Mouse (Mus musculus): ENCODE measurements around the gene Zfp423.

The Zfp423 gene

DNA sequence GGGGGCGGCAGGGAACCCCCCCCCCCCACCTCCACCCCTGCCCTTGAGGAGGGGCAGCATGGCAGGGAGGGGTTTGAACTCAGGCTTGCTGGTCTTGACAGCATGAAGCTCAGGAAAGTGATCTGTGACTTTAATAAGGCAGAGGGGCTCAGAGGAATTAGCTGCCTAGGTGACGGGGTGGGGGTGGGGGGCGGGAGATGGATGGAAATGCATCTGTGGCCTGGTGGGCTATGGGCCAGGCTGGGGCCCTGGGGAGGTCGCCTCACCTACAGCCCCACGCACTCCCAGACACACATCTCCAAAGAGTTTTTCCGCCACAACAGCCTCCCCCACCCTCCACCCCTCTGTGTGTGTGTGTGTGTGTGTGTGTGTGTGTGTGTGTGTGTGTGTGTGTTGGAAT is 122.1 kb downstream of the Zfp423 start:
- in situ Hi-C loops (cut with MboI, MseI) = loop anchor here (10.0 kb wide), 1 partner anchor 418 kb away; no protein-coding TSS in a partner anchor

GRCm38 (mm10) chr8:87836866-87837265 is 122.5 kb downstream of the Zfp423 start:
- in situ Hi-C loops (cut with MboI, MseI) = loop anchor here (10.0 kb wide), 1 partner anchor 418 kb away; no protein-coding TSS in a partner anchor

DNA sequence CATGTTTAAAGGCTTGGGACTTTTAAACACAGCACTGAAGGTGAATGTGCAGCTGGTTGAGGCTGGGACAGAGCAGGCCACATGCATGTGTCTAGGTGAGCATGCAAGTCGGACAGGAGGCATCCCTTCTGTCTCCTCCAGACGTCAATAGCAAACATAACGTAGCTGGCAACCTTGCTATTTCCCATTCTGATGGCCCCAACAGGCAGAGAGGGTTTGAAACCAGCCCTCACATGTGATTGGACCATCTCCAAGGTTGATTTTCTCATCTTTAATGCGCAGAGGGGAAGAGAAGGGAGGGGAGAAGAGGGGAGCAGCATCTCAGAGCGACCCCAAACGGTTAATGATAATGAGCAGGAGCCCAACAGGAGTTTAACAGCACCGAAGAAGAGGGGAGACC is 123.5 kb downstream of the Zfp423 start:
- in situ Hi-C loops (cut with MboI, MseI) = loop anchor here (10.0 kb wide), 1 partner anchor 419 kb away; no protein-coding TSS in a partner anchor

GRCm38 (mm10) chr8:87835411-87835821 is 124.0 kb downstream of the Zfp423 start:
- in situ Hi-C loops (cut with MboI, MseI) = loop anchor here (10.0 kb wide), 1 partner anchor 419 kb away; no protein-coding TSS in a partner anchor

DNA sequence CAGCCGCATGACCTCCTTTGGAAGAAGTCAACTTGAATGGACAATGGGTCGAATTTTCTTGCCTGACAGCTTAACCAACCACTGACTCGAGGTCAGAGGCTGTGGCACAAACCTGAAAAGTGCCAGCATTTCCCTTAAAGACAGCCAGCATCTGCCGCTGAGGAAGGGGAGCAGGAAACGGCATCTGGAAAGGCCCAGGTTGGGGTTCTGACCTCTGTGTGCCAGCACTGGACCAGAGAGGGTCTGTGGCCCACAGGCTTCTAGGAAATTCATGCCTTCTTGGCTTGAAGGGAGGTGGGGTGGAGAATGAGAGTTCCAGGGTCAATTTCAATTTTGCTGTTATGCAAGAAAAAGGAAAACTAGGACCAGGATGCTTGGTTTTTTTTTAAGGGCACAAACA is 124.7 kb downstream of the Zfp423 start:
- in situ Hi-C loops (cut with MboI, MseI) = loop anchor here (10.0 kb wide), 1 partner anchor 420 kb away; no protein-coding TSS in a partner anchor

DNA sequence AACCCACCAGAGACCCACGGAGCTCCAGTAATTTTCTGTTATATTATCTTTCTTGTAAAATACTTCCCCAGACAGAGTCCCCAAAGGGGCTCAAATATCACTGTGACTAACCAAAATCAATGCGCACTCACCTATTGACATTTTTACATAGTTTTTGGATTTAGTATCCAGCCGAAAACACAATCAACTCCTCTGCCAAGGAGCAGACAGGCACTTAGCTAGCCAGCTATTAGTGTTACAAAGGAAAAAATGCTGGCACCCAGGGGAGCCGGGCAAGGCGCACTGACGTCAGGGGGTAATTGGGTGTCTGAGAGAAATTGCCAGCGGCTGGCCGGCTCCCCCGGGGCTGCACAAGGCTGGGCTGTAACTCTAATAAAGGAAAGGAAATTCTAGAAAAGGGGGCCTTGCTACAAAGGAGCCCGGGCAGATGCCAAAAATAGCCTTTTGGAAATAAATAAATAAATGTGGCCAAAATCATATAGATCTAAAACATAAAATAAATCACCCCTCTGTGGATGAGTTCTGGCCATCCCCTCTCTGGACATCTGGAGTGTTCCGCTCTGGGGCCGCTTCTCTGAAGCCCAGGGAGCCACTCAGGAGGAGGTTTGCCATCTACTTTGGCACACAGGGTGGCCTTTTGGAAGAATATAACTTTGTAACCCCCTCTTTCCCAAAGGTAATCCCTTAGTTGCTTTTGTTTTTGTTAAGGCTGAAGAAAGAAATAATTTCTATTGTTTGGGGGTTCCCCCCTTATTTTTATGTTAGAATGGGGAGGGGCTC is 125.4 kb downstream of the Zfp423 start:
- in situ Hi-C loops (cut with MboI, MseI) = loop anchor here (10.0 kb wide), 1 partner anchor 421 kb away; no protein-coding TSS in a partner anchor

GRCm38 (mm10) chr8:87833339-87833738 is 126.1 kb downstream of the Zfp423 start:
- in situ Hi-C loops (cut with MboI, MseI) = loop anchor here (10.0 kb wide), 1 partner anchor 421 kb away; no protein-coding TSS in a partner anchor

GRCm38 (mm10) chr8:87832381-87833325 is 126.7 kb downstream of the Zfp423 start:
- in situ Hi-C loops (cut with MboI, MseI) = loop anchor here (10.0 kb wide), 1 partner anchor 422 kb away; no protein-coding TSS in a partner anchor

- in situ Hi-C loops (cut with MboI, MseI) = loop anchor here (10.0 kb wide), 1 partner anchor 423 kb away; no protein-coding TSS in a partner anchor
Measured at GRCm38 (mm10) chr8:87831567-87831966, 127.8 kb downstream of the Zfp423 start.

- in situ Hi-C loops (cut with MboI, MseI) = loop anchor here (10.0 kb wide), 1 partner anchor 424 kb away; no protein-coding TSS in a partner anchor
Measured at GRCm38 (mm10) chr8:87831116-87831515, 128.3 kb downstream of the Zfp423 start.

DNA sequence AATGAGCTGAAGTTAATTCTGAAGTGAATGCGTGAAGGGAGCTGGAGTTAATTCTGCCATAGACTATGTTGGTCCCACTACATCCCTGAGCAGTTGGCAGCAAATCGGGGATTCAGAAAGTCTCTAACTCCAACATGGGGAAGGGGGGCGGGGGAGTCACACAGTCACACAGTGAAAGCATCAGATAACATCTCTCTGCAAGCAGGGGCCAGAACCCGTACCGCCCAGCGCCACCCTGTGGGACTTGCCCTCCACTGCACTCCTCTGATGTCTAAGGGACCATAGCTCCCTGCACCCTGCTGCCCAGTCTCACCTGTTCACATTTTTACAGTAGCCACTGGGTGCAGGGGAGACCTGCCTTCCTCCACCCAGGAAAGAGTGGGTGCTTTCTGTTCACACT is 129.2 kb downstream of the Zfp423 start:
- in situ Hi-C loops (cut with MboI, MseI) = loop anchor here (10.0 kb wide), 1 partner anchor 425 kb away; no protein-coding TSS in a partner anchor

DNA sequence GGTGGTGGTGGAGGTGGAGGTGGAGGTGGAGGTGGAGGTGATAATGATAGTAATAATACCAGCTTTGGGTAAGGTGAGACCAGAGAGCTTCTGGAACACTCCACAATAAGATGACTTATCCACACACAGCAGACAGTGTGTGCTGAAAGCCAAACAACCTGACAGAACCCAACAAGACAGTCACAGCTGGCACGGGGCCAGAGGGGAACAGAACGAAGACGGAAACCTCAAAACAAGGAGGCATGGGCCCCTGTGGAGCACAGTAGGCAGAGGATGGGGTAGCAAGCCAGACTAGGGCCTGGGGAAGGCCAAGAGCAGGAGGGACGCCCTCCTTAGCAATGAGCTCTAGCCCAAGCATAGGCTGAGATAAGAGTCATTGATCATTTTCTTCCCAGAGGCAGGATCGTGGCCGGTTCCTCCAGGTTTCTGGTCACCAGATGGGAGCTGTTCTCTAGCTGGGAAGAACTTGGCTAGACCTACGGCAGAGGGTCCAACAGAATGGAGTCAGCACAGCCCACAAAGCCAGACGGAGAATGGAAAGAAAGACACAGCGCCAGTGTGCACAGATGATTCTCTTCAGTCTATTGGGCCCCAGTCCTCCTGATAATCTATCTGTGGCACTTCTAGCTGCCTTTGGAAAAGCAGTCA is 133.3 kb downstream of the Zfp423 start:
- in situ Hi-C loops (cut with MboI, MseI) = loop anchor here (5.0 kb wide), 1 partner anchor 104 kb away; no protein-coding TSS in a partner anchor

GRCm38 (mm10) chr8:87823172-87823571 is 136.2 kb downstream of the Zfp423 start:
- in situ Hi-C loops (cut with MboI, MseI) = no loop called here

GRCm38 (mm10) chr8:87822690-87823089 is 136.7 kb downstream of the Zfp423 start:
- in situ Hi-C loops (cut with MboI, MseI) = no loop called here

DNA sequence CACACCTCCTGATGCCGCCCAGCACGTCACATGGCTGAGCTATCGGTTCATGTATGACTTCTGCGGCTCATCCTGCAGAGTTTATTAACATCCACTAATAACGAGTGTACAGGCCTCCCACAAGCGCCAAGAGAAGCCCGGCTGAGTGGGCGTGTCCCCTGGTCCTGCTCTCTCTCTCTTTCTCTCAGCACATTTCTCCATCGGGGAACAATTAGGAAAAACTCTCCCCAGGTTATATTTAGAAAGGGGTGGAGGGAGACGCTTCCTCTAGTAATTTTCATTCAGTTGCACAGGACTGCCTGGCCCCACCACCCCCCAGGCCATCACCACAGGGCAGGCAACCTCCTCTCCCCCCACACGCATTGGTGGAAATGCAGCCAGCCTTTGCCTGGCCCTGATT is 137.2 kb downstream of the Zfp423 start:
- in situ Hi-C loops (cut with MboI, MseI) = no loop called here

GRCm38 (mm10) chr8:87821655-87822054 is 137.7 kb downstream of the Zfp423 start:
- in situ Hi-C loops (cut with MboI, MseI) = no loop called here

GRCm38 (mm10) chr8:87819263-87819662 is 140.1 kb downstream of the Zfp423 start:
- in situ Hi-C loops (cut with MboI, MseI) = no loop called here

- in situ Hi-C loops (cut with MboI, MseI) = no loop called here
Measured at GRCm38 (mm10) chr8:87818506-87818905, 140.9 kb downstream of the Zfp423 start.

DNA sequence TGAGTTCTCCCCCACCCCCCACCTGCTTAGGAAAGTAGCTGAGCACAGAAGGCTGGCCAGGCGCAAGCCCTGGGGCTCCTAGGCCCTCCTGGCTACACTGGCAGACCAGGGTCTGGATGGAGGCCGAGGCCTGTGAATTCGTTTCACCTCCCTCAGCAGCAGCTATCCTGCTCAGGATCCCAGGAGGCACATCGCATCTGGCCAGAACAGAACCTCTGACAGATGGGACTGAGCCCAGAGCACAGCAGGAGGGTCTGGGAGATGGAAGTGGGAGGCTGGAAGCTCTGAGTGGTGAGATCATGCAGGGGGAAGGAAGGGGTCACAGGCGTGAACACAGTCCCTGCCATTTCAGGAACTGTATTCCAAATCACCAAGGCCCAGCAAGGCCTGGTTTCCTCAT is 143.3 kb downstream of the Zfp423 start:
- in situ Hi-C loops (cut with MboI, MseI) = no loop called here

DNA sequence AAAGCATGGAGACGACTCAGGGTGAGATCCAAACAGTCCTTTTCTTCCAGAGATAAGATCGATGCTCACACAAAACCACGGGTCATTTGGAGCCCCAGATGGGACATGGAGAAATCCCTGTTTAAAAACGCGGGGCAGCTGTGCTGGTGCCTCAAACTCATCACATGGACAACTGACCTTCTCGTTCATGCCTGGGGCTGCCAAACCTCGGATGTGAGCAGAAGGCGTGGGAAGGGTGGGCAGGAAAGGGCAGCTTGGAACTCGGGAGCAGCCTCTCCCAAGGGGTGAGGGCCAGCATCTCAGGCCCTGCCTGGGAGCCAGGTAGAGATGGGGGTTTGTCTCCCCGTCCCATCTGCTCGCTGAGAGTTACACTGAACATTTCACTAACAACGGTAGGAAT is 146.7 kb downstream of the Zfp423 start:
- in situ Hi-C loops (cut with MboI, MseI) = no loop called here

DNA sequence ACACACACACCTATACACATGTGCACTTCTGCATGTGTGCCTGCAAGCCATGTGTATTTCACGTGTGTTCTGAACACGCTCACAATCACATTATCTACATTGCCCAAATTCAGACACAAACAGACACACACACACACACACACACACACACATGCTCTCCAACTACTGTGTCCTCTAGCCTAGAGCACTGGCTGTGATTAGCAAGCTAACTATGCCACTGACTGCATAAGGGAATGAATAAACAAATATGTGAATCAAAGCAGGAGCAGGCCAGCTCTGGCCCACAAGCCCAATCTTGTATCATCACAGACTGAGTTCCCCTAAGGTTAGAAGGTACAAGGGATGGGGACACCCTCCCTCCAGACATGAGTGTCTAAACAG is 147.3 kb downstream of the Zfp423 start:
- in situ Hi-C loops (cut with MboI, MseI) = no loop called here
